Mouse (Mus musculus): ENCODE results near the gene Vcp. TPM values are rescaled to one million over a fixed set of nuclear protein-coding genes. Genes with fewer than 3 reads are reported as not detected.
"Not testable (repeated sequence)": the region's sequence is repeated elsewhere in the genome, so short reads cannot be mapped to it uniquely, and the experiment has no call there.

Gene Vcp
- total and polyA plus RNA-seq, 3 experiments, result 200 to 462 (median 237) TPM

DNA sequence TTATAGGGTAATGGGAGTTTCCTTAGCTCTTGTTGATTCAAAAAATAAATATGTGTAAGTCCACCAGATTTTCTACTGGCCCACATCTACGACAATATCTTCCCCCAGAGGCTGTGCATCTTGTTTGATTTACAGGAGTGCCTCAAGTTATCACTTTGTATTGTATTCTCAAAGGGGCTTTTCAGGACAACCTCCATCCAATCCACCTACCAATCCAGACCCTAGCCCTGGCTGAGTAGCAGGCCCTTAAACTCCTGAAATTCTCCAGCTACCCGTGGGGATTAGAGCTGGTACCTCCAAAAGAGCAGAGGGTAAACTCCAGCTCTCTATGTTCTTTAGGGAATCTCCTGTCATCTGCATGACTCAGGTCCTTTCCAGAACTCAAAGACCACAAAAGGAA lies 2.3 kb downstream of the Vcp start:
- in situ Hi-C loops (cut with MboI; ENCODE audit: low pct_ligation_motif_present, low pct_unique_long_range_greater_than_20kb, low sequenced_read_pairs), result no loop called here
- H3K4me1 ChIP-seq (ENCODE audit: control insufficient read depth in 1 of 2, insufficient read depth in 2 of 2), result peaks cover 0 to 19% of the 10 kb centered on the region in 2 experiments; a peak in 2 of 4 replicates
- no peak for DNase-seq (ENCODE audit: extremely low read depth)
- peaks cover 23 to 55% of the 10 kb centered on the region in 2 experiments for H3K36me3 ChIP-seq (replicated peaks in 1 of 2; ENCODE audit: control insufficient read depth in 1 of 2, insufficient read depth in 1 of 2, low read length in 1 of 2)
- H3K9ac ChIP-seq (ENCODE audit: insufficient read depth, low read depth), result peak overlapping the region; percentile 96
- TF ChIP-seq MAX (IDR thresholded peaks at IDR 0.05; ENCODE audit: low read length), result no peak
- TF ChIP-seq ZKSCAN1 (IDR thresholded peaks at IDR 0.05; ENCODE audit: borderline replicate concordance, low read depth, low read length), result no peak
- no peak for TF ChIP-seq USF2 (conservative IDR thresholded peaks at IDR 0.05; ENCODE audit: low read depth, low read length)
- TF ChIP-seq NELFE (IDR thresholded peaks at IDR 0.05; ENCODE audit: low read depth, low read length), result no peak
- TF ChIP-seq TCF12 (IDR thresholded peaks at IDR 0.05; ENCODE audit: low read depth, low read length), result no peak
- no peak for TF ChIP-seq IRF4 (IDR thresholded peaks at IDR 0.05; ENCODE audit: low read depth, low read length)
- dilution Hi-C loops (cut with MboI; ENCODE audit: extremely low pct_ligation_motif_present, extremely low pct_unique_long_range_greater_than_20kb, low sequenced_read_pairs), result no loop called here
- H3K4me2 ChIP-seq (ENCODE audit: insufficient read depth, low read depth, poor library complexity, severe bottlenecking), result peak overlapping the region; percentile 100
- peaks cover 56% of the 10 kb centered on the region for H3K79me2 ChIP-seq (replicated peaks; ENCODE audit: control insufficient read depth, extremely low read depth, insufficient read depth, poor library complexity, severe bottlenecking)
- H3K4me3 ChIP-seq (replicated peaks in 1 of 3; ENCODE audit: low read depth in 2 of 3, low read length in 2 of 3, poor library complexity in 1 of 3), result peak overlapping the region in 2 of 3 experiments; percentile 36 to 88
- H3K27me3 ChIP-seq (replicated peaks), result no peaks in the 10 kb centered on the region
- no peak overlapping the region for H3K27ac ChIP-seq (ENCODE audit: insufficient read depth, low read depth)
- H3K9me3 ChIP-seq (replicated peaks; ENCODE audit: low read length), result no peaks in the 10 kb centered on the region

DNA sequence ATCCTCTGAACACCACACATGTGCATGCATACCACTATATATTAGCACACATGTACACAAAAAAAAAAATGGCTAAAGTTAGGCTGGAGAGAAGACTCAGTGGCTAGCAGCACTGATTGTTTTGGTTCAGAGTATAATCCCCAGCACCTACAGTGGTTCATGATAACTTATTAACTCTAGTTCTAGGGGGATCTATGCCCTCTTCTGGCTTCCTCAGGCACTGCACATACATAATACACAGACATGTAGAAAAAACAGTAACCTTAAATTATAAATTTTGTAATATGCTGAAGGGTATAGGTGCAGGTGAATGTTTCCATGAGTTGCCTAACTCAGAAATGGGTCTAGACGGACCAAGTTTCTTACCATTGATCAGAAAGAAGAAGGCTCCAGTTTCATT lies 12.0 kb downstream of the Vcp start:
- Histone ChIP-seq H3K4me3 (replicated peaks in 1 of 3; ENCODE audit: low read depth in 2 of 3, low read length in 2 of 3, poor library complexity in 1 of 3) (no peak overlapping the region), H3K4me2 (ENCODE audit: insufficient read depth, low read depth, poor library complexity, severe bottlenecking) (no peak overlapping the region), H3K9me3 (replicated peaks; ENCODE audit: low read length) (no peaks in the 10 kb centered on the region), H3K27ac (ENCODE audit: insufficient read depth, low read depth) (no peak overlapping the region), H3K36me3 (replicated peaks in 1 of 2; ENCODE audit: control insufficient read depth in 1 of 2, insufficient read depth in 1 of 2, low read length in 1 of 2) (peaks cover 86 to 96% of the 10 kb centered on the region in 2 experiments), H3K27me3 (replicated peaks) (no peaks in the 10 kb centered on the region), H3K4me1 (ENCODE audit: control insufficient read depth in 1 of 2, insufficient read depth in 2 of 2) (no peaks in the 10 kb centered on the region), H3K79me2 (replicated peaks; ENCODE audit: control insufficient read depth, extremely low read depth, insufficient read depth, poor library complexity, severe bottlenecking) (peaks cover 22% of the 10 kb centered on the region), H3K9ac (ENCODE audit: insufficient read depth, low read depth) (no peak overlapping the region)
- peak; percentile 15 for DNase-seq (ENCODE audit: extremely low read depth)
- dilution Hi-C loops (cut with MboI; ENCODE audit: extremely low pct_ligation_motif_present, extremely low pct_unique_long_range_greater_than_20kb, low sequenced_read_pairs) (no loop called here), in situ Hi-C loops (cut with MboI; ENCODE audit: low pct_ligation_motif_present, low pct_unique_long_range_greater_than_20kb, low sequenced_read_pairs) (no loop called here)
- TF ChIP-seq SMC3 (IDR thresholded peaks at IDR 0.05; ENCODE audit: low read depth, low read length) (no peak), CTCF (conservative IDR thresholded peaks at IDR 0.05 in 1 of 2, IDR thresholded peaks at IDR 0.05 in 1 of 2; ENCODE audit: low read depth in 2 of 2, low read length in 2 of 2) (peak; percentile 15 to 28; a peak in 3 of 4 replicates)

DNA sequence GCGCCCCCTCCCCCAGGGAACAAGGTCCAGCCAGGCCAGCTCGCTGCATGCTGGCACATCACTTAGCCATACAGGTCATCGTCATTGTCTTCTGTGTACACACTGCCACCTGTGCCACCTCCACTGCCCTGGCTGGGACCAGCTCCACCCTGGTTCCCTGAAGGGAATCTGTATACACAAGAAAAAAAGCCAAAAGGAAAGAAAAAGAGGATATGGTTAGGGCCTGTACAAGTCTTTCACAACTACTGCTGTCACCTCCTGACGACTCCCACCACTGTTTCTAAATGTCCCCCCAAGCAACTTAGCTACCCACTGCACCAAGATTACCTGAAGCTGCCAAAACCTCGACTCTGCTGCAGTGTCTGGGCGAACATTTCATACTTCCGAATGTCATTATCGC lies 19.8 kb downstream of the Vcp start:
- H3K9me3 ChIP-seq (replicated peaks; ENCODE audit: low read length); DNase-seq (ENCODE audit: extremely low read depth); H3K27ac ChIP-seq (ENCODE audit: insufficient read depth, low read depth); in situ Hi-C loops (cut with MboI; ENCODE audit: low pct_ligation_motif_present, low pct_unique_long_range_greater_than_20kb, low sequenced_read_pairs); H3K4me2 ChIP-seq (ENCODE audit: insufficient read depth, low read depth, poor library complexity, severe bottlenecking); H3K79me2 ChIP-seq (replicated peaks; ENCODE audit: control insufficient read depth, extremely low read depth, insufficient read depth, poor library complexity, severe bottlenecking); H3K4me1 ChIP-seq (ENCODE audit: control insufficient read depth in 1 of 2, insufficient read depth in 2 of 2); H3K27me3 ChIP-seq (replicated peaks); dilution Hi-C loops (cut with MboI; ENCODE audit: extremely low pct_ligation_motif_present, extremely low pct_unique_long_range_greater_than_20kb, low sequenced_read_pairs); H3K4me3 ChIP-seq (replicated peaks in 1 of 3; ENCODE audit: low read depth in 2 of 3, low read length in 2 of 3, poor library complexity in 1 of 3); H3K9ac ChIP-seq (ENCODE audit: insufficient read depth, low read depth): not testable (repeated sequence)
- H3K36me3 ChIP-seq (replicated peaks in 1 of 2; ENCODE audit: control insufficient read depth in 1 of 2, insufficient read depth in 1 of 2, low read length in 1 of 2), result peaks cover 53 to 82% of the 10 kb centered on the region in 2 experiments
